Mouse (Mus musculus) hindbrain, embryonic 15.5 days (tissue): ENCODE results near the gene Mansc1. TPM values are rescaled to one million over a fixed set of nuclear protein-coding genes. Genes with fewer than 3 reads are reported as not detected.

Experiments
- ATAC-seq: fragments of 200-750 bp; cut with Nextera tagmentation; 2 replicates; pipeline ENCODE4 v1.8.0; 2017; ENCODE audit warnings: low read depth, moderate number of reproducible peaks, moderate TSS enrichment; ENCODE audit not compliant: low FRiP score
- H3K27ac ChIP-seq: fragments of 300-500 bp; sonication (generic); replicated peaks from 2 replicates; pipeline ENCODE4 v1.5.1; 2015; ENCODE audit warnings: mild to moderate bottlenecking, inconsistent platforms
- H3K27me3 ChIP-seq: fragments of 300-500 bp; sonication (generic); 2 replicates; pipeline ENCODE4 v1.6.1; 2015; ENCODE audit warnings: control low read depth, inconsistent platforms
- H3K36me3 ChIP-seq: fragments of 300-500 bp; sonication (generic); 2 replicates; pipeline ENCODE4 v1.6.1; 2015; ENCODE audit warnings: control low read depth, inconsistent platforms
- H3K4me1 ChIP-seq: fragments of 300-500 bp; sonication (generic); replicated peaks from 2 replicates; pipeline ENCODE4 v1.6.1; 2015; ENCODE audit warnings: control low read depth, inconsistent platforms
- H3K4me2 ChIP-seq: fragments of 300-500 bp; sonication (generic); 2 replicates; pipeline ENCODE4 v1.6.1; 2015; ENCODE audit warnings: moderate library complexity, mild to moderate bottlenecking, inconsistent platforms
- H3K4me3 ChIP-seq: fragments of 300-500 bp; sonication (generic); 2 replicates; pipeline ENCODE4 v1.5.1; 2015; ENCODE audit warnings: mild to moderate bottlenecking, inconsistent platforms
- H3K9ac ChIP-seq: fragments of 300-500 bp; sonication (generic); 2 replicates; pipeline ENCODE4 v1.6.1; 2015; ENCODE audit warnings: inconsistent platforms
- H3K9me3 ChIP-seq: fragments of 300-500 bp; sonication (generic); 2 replicates; pipeline ENCODE4 v1.6.1; 2016; ENCODE audit warnings: control low read depth, inconsistent platforms
- WGBS: fragments of 180-500 bp; shearing (Covaris S2); methylation state at CpG from one replicate; pipeline ENCODE4 v1.1.7; 2015; 5-methylcytosine and 5-hydroxymethylcytosine counted together
- polyA plus RNA-seq: library from polyadenylated mRNA; unstranded; fragments of >200 nt; fragmentation: Nextera tagmentation; extraction: Ambion mirVana; gene quantifications from 2 replicates; pipeline ENCODE4 v1.2.1, GENCODE M21; 2015

Mansc1 gene
- polyA plus RNA-seq, 1 experiment from 2014 or later = 1.3 TPM

DNA sequence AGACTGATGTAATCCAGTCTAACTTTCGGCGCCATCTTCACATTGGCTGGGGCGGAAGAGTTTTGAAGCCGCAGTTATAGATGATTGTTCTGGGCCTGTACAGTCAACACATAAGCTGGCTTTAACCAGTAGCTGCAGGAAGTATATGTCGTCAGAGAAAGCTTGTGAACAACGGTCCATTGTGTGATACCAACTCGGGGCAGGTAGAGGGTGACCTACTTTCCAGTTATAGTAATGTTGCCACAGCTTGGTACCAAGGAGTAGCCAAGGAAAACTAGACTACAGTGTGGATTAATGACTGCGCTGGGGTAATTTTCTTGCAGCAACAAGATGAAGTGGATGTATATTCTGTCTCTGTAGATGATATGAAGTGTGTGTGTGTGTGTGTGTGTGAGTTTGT, 1.3 kb upstream of the Mansc1 start:
- H3K4me2 ChIP-seq = no peak overlapping the region

DNA sequence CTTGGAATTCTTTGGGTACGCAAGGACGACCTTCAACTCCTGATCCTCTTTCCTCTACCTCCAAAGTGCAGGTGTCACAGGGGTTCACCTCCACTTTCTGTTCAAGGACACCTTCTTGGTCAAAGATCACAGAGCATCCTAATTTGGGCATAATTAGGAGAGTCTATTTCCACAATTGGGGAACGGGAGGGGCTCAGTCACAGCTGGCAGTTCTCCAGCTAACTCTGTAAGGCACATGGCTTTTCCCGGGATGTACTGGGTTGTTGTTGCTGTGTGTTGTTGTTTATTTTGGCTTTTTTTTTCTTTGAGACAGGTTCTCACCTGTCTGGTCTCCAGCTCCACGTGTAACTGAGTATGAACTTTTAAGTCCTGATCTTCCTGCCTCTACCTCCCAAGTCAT, 468 bp upstream of the Mansc1 start:
- Histone ChIP-seq H3K4me1 (peaks cover 9% of the 10 kb centered on the region; the same call in 1 of the 2 replicates), H3K27me3 (peaks cover 11% of the 10 kb centered on the region; the same call in 1 of the 2 replicates), H3K9me3 (no peaks in the 10 kb centered on the region), H3K4me2 (peak overlapping the region; percentile 93), H3K9ac (no peak overlapping the region), H3K36me3 (no peaks in the 10 kb centered on the region), H3K27ac (no peak overlapping the region), H3K4me3 (peak overlapping the region; percentile 46)
- 42% methylated on average over 5 of the region's 5 CpGs for WGBS
- no peak for ATAC-seq

More for the DNA sequence above, 1.3 kb upstream of the Mansc1 start:
- peaks cover 11% of the 10 kb centered on the region; the same call in 1 of the 2 replicates for H3K27me3 ChIP-seq
- no peak overlapping the region for H3K4me3 ChIP-seq
- no peak overlapping the region for H3K9ac ChIP-seq
- H3K4me1 ChIP-seq = peaks cover 9% of the 10 kb centered on the region; the same call in 1 of the 2 replicates
- H3K9me3 ChIP-seq = no peaks in the 10 kb centered on the region
- no peak for ATAC-seq
- 89% methylated on average over 8 of the region's 8 CpGs for WGBS
- no peak overlapping the region for H3K27ac ChIP-seq
- no peaks in the 10 kb centered on the region for H3K36me3 ChIP-seq

DNA sequence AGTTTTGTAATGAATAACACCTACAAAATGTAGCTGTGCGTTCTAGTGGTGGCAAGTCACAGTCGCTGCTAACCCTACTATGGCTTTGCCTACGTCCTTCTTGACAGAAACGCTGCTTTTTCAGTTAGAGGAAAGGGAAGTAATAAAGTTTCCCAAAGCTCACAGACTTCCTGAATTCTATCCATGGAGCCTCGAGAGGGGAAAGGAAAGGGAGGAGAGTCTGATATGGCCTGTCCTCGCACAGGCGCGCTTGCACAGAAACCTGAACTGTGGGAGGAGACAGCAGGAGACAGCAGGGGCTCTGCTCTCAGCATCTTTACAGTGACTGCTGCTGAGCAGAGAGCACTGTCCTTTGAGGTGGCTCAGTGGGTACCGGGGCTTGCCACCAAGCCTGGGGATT, 1.8 kb downstream of the Mansc1 start:
- Histone ChIP-seq H3K4me3 (no peak overlapping the region), H3K27ac (no peak overlapping the region), H3K4me1 (peaks cover 9% of the 10 kb centered on the region; the same call in 1 of the 2 replicates), H3K9ac (no peak overlapping the region), H3K4me2 (no peak overlapping the region), H3K36me3 (no peaks in the 10 kb centered on the region), H3K27me3 (peaks cover 11% of the 10 kb centered on the region; the same call in 1 of the 2 replicates), H3K9me3 (no peaks in the 10 kb centered on the region)
- ATAC-seq = no peak
- WGBS = 70% methylated on average over 9 of the region's 9 CpGs

DNA sequence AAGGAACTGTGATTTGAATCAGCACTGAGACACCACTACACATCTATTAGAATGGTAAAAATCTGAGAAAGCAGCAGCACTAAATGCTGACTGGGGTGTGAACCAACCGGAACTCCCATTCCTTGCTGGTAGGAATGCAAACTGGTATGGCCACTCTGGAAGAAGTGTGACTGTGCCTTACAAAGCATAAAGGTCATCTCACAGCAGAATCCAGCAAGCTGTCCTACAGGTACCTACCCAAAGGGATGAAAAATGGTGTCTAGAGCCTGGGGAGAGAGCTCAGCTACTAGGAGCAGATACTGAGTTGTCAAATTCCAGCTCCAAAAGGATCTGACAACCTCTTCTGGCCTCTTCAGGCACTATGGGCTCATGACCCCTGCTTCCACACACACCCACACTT, 5.7 kb downstream of the Mansc1 start:
- Histone ChIP-seq H3K36me3 (no peaks in the 10 kb centered on the region), H3K4me2 (no peak overlapping the region), H3K9ac (no peak overlapping the region), H3K4me1 (no peaks in the 10 kb centered on the region), H3K9me3 (no peaks in the 10 kb centered on the region), H3K4me3 (no peak overlapping the region), H3K27me3 (peaks cover 10% of the 10 kb centered on the region; the same call in 1 of the 2 replicates), H3K27ac (no peak overlapping the region)
- 94% methylated on average over 1 of the region's 1 CpGs for WGBS
- ATAC-seq = no peak

DNA sequence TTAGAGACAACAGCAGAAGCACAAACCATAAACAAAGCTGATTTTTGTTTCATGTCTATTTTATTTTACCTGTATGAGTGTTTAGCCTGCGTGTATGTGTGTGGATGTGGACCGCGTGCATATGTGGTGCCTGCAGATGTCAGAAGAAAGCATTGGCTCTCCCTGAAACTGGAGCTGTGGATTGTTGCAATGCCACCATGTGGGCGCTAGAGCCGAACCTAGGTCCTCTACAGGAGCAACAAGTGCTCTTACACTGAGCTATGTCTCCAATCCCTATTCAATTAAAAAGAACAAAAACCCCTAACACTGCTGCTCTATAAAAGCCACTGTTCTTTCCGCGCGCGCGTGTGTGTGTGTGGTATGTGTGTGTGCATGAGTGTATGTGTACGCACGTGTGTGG, 6.9 kb downstream of the Mansc1 start:
- 66% methylated on average over 12 of the region's 12 CpGs for WGBS
- H3K4me2 ChIP-seq = no peak overlapping the region
- no peaks in the 10 kb centered on the region for H3K9me3 ChIP-seq
- no peak overlapping the region for H3K9ac ChIP-seq
- no peak overlapping the region for H3K27ac ChIP-seq
- no peaks in the 10 kb centered on the region for H3K36me3 ChIP-seq
- no peak for ATAC-seq
- H3K4me1 ChIP-seq = no peaks in the 10 kb centered on the region
- H3K4me3 ChIP-seq = no peak overlapping the region
- H3K27me3 ChIP-seq = no peaks in the 10 kb centered on the region; the same call in 1 of the 2 replicates

DNA sequence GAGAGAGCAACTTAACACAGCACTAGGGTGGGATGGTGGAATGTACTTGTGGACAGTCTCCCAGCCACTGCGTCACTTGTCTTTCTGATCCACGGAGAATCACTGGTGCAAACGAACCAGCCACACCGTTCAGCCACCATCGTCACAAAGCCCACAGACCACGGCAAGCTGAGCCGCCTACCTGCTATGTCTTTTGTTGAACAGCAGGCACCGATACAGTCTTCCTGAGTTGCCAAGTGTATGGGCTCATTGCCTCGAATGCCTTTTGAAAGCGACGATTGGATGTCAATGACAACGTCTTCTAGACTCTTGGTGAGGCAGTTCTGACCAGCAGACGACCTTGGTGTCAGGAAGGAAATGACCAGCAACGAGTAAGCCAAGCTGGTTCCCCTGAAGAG, 10.7 kb downstream of the Mansc1 start:
- no peaks in the 10 kb centered on the region for H3K27me3 ChIP-seq
- no peak overlapping the region for H3K9ac ChIP-seq
- H3K36me3 ChIP-seq = no peaks in the 10 kb centered on the region
- WGBS = 81% methylated on average over 14 of the region's 14 CpGs
- H3K4me1 ChIP-seq = no peaks in the 10 kb centered on the region
- H3K4me3 ChIP-seq = no peak overlapping the region
- no peak overlapping the region for H3K4me2 ChIP-seq
- no peaks in the 10 kb centered on the region for H3K9me3 ChIP-seq
- no peak for ATAC-seq
- H3K27ac ChIP-seq = no peak overlapping the region

DNA sequence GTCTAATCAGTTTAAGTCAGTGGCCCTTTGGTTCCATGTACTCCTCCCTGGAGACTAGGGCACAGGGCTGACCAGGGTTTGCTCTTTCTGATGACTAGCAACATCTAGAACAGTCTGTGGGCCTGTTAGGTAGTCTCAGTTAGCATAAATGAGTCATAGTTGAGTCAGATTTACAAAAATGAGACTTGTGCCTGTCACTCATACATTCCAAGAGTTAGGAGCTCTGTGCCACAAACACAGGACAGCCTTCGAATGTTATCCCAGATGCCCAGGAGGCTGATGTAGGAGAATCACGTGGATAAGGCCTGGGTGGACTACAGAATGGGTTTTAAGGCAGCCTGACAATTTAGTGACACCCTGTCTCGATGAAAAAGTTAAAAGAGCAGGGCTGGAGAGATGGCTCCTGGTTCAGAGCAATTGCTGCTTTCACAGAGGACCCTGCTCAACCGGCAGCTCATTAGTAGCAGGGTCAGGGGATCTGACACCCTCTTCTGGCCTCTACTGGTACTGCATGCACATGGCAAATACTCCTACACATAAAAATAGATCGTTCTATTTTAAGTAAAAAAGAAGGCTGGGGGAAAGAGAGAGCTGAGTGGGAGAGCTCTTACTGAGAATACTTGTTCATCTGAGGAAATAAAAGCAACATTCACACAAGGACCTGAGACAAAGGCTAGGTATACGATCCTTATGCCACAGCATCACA, 11.3 kb downstream of the Mansc1 start:
- no peak overlapping the region for H3K27ac ChIP-seq
- 66% methylated on average over 6 of the region's 6 CpGs for WGBS
- H3K4me1 ChIP-seq = no peaks in the 10 kb centered on the region
- no peaks in the 10 kb centered on the region for H3K9me3 ChIP-seq
- no peak overlapping the region for H3K4me3 ChIP-seq
- ATAC-seq = no peak
- H3K9ac ChIP-seq = no peak overlapping the region
- H3K27me3 ChIP-seq = no peaks in the 10 kb centered on the region
- H3K4me2 ChIP-seq = no peak overlapping the region
- H3K36me3 ChIP-seq = no peaks in the 10 kb centered on the region

DNA sequence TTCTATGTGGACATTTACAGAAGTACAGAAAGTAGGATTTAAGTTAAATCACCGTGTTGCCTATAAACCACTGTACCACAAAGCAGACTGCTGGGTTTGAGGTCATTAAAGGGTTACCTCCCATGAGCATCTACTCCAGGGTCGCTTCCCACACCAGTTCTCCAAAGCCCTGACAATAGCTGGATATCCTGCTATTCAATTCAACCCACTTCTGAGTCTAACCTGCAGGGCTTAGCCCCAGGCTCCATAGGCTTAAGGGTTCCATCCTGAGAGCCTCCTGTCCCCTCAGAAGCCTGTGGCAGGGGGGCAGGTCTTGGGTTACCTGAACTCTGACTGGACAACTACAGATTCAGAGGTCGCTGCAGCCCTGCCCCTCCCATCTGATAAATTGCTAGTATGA, 12.2 kb downstream of the Mansc1 start:
- WGBS = 76% methylated on average over 3 of the region's 3 CpGs
- ATAC-seq = no peak
- Histone ChIP-seq H3K27me3 (no peaks in the 10 kb centered on the region), H3K36me3 (no peaks in the 10 kb centered on the region), H3K9ac (no peak overlapping the region), H3K4me3 (no peak overlapping the region), H3K9me3 (no peaks in the 10 kb centered on the region), H3K27ac (no peak overlapping the region), H3K4me2 (no peak overlapping the region), H3K4me1 (no peaks in the 10 kb centered on the region)

DNA sequence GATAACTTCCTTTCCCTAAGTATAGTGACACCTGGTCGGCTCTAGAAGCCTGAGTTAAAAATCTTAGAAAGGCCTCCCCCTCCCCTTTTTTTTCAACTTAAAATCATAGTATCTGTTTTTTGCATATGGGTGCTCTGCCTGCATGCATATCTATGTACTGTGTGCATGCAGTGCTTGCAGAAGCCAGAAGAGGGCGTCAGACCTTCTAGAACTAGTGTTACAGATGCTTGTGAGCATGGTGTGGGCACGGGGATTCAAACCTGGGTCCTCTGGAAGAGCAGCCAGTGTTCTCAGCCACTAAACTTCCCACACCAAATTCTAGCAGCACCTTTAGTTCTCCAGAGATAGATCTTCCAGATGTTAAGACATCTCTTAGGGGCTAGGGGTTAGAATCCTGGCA, 14.7 kb downstream of the Mansc1 start:
- ATAC-seq = no peak
- no peaks in the 10 kb centered on the region for H3K36me3 ChIP-seq
- no peak overlapping the region for H3K4me3 ChIP-seq
- H3K27me3 ChIP-seq = no peaks in the 10 kb centered on the region
- no peak overlapping the region for H3K4me2 ChIP-seq
- no peaks in the 10 kb centered on the region for H3K9me3 ChIP-seq
- H3K9ac ChIP-seq = no peak overlapping the region
- no peaks in the 10 kb centered on the region; the same call in 1 of the 2 replicates for H3K4me1 ChIP-seq
- 56% methylated on average over 3 of the region's 3 CpGs for WGBS
- no peak overlapping the region for H3K27ac ChIP-seq

DNA sequence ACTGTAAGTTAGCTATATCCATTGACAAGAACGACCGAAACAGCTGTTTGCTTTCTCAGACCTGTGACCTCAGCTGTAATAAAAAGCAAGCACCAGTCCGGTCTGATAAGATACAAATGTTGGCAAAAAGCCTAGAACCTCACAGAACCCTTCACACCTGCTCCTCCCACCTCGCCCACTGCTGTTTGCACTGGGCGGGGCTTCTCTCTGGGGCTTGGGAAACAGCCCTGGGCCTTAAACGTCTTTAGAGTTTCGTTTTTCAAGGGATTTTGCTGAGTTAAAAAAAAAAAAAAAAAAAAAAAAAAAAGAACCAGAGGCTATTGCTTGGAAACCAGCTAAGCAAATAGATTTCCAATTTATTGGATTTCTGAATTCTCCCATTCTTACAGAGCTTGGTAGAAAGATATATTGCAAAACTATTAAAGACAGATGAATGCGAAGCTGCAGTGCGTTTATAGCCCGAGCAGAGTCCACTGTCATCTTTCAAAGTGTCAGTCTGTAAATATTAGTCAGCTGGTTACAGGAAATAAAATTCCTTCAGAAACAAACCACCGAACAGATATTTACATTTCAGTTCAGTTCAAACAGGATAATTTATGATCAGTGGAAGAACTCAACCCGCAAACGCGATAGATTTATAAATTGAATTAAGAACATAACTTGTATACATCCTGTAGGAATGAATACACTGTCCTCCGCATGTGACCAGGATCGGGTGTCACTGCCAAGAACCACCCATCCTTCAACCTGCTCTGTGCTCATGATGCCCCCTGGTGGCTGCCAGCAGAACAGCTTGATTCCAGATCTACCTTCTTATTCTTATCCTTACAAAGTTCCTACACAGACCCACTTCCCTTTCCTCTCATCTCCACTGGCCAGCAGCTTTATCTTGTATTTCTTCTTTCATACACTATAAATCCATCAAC, 17.3 kb downstream of the Mansc1 start:
- Histone ChIP-seq H3K27ac (no peak overlapping the region), H3K36me3 (no peaks in the 10 kb centered on the region), H3K9me3 (no peaks in the 10 kb centered on the region), H3K27me3 (no peaks in the 10 kb centered on the region), H3K4me2 (peak overlapping the region; percentile 43), H3K4me1 (no peaks in the 10 kb centered on the region; the same call in 1 of the 2 replicates), H3K9ac (no peak overlapping the region), H3K4me3 (no peak overlapping the region)
- peak; percentile 71 for ATAC-seq
- WGBS = 21% methylated on average over 16 of the region's 16 CpGs

DNA sequence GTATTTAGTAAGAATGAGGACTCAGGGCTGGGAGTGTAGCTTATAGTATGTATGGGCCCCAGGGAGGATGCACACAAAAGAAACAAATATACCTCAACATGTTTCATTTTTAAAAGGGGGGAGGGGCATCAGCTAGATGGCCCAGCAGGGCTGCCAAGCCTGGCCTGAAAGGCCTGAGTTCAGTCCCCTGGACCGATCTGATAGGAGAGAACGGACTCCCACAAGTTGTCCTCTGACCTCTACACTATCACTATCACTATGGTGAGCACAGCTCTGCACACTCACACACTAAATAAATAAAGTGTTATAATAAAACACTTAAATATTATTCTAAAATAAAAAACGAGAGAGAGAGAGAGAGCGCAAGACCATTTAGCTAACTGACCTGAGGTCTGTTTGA, 18.0 kb downstream of the Mansc1 start:
- Histone ChIP-seq H3K4me1 (no peaks in the 10 kb centered on the region; the same call in 1 of the 2 replicates), H3K4me2 (no peak overlapping the region), H3K27me3 (no peaks in the 10 kb centered on the region), H3K9ac (no peak overlapping the region), H3K9me3 (no peaks in the 10 kb centered on the region), H3K36me3 (no peaks in the 10 kb centered on the region), H3K4me3 (no peak overlapping the region), H3K27ac (no peak overlapping the region)
- 85% methylated on average over 4 of the region's 4 CpGs for WGBS
- no peak for ATAC-seq

DNA sequence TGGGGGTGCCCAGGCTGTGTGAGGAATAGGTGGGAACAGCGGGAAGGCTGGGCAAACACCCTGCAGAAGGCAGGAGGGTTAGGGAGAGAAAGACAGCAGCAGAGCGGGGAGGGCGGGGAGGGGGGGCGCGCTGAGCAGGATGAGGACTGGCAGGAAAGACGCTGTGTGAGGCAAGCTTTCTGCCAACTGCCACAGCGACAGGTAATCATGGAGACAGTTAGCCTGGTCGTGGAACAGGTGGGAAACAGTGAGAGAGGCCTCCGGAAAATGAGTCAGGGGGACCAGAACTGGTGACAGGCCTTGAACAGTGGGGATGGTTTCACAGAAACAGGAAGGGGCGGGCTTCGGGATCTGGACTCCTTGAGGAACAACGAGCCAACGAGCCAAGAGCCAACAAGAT, 20.4 kb downstream of the Mansc1 start:
- Histone ChIP-seq H3K9me3 (no peaks in the 10 kb centered on the region), H3K4me3 (no peak overlapping the region), H3K27ac (no peak overlapping the region), H3K27me3 (no peaks in the 10 kb centered on the region), H3K9ac (no peak overlapping the region), H3K4me1 (no peaks in the 10 kb centered on the region; the same call in 1 of the 2 replicates), H3K36me3 (no peaks in the 10 kb centered on the region), H3K4me2 (no peak overlapping the region)
- no peak for ATAC-seq
- WGBS = 75% methylated on average over 13 of the region's 13 CpGs
